Mouse (Mus musculus): ENCODE data around the gene Kcnn1.
"Not testable (repeated sequence)": the region's sequence is repeated elsewhere in the genome, so short reads cannot be mapped to it uniquely, and the experiment has no call there.

Kcnn1 gene

DNA sequence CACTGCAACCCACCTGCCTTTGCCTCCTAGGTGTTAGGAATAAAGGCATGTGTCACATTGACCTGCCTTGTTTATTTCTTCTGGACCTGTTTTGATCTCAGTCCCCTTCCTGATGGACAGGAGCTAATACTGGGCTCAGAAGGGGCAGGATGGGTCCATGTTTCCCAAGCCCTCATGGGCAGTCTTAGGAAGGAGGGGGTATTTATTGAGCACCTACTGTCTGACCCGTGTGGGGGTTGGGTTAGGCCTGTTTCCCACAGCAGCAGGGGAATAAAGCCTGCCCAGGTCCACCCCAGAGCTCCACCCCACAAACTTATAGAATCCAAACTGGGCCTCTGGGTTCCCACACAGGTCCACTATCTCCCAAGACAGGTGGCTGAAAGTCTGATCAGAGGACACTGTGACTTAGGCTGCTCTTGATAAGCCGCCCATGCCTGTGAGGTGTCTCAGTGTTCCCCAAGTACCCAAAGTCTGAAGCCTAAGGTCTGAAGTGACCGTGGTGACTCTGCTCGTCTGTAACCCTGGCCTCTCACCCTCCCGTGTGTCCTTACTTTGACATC is 19.8 kb downstream of the Kcnn1 start:
- DNase-seq (ENCODE audit: low spot score in 2 of 2) = no peak

DNA sequence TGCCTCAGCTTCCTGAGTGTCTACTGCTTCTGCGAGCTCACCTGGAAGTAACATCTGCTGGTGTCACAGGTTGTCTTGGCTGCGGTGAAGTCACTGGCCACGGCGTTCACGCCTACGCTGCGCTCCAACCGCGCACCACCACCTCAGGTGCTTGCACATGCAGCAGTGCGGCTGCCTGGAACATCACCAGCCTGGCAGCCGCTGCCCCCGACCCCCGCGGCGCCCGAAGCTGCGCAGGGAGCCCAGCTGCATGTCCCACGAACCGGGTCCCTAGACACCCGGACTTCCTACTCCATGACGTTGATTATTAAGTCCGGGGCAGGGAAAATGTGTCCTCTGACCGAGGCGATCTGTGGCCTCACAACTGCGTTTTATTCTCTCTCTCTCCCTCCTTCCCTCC is 20.6 kb downstream of the Kcnn1 start:
- no peak for DNase-seq (ENCODE audit: low spot score in 2 of 2)

DNA sequence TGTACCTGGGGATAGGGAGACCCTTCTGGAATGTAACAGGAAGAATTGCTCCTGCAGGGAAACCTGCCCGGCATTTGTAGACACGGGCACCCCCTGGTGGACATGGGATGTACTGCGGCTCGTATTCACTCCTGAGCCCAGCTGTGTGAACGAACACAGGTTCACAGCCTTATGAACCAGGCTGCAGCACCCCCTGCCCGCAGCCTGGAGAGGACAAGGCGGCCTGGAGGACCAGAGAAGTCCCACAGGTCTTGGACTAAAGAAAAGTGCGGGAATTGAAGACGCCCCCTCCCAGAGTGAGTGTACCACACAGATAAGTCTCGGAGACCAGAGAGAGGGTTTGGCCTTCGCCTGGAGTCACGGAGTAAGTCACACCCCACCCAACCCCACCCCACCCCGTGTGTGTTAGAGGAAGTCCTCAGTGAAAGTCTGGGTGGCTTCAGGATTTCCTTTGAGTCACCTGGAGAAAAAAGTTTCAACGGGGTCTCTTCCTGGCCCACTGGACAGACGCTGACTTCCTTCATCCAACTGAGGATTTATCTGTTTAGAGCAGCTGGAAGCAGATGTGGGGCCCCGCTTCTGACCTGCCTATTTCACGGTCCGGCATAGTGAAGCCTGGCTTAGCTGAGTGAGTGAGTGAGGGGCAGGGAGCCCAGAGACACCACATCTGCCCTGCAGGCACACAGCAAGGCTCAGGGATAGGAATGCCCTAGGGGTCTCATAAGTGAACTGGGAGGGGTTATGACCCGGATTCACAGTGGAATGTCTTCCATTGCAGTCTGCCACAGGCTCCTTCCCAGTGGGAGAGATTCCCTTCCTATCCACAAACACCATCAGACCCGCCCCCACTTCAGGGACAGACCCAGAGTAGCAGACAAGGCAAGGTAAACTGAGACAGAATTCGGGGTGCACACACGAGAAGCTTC is 21.6 kb downstream of the Kcnn1 start:
- peak; percentile 89 to 91 for DNase-seq (ENCODE audit: low spot score in 2 of 2)

GRCm38 (mm10) chr8:70840590-70840989 is 22.5 kb downstream of the Kcnn1 start:
- DNase-seq (ENCODE audit: low spot score in 2 of 2) = no peak

DNA sequence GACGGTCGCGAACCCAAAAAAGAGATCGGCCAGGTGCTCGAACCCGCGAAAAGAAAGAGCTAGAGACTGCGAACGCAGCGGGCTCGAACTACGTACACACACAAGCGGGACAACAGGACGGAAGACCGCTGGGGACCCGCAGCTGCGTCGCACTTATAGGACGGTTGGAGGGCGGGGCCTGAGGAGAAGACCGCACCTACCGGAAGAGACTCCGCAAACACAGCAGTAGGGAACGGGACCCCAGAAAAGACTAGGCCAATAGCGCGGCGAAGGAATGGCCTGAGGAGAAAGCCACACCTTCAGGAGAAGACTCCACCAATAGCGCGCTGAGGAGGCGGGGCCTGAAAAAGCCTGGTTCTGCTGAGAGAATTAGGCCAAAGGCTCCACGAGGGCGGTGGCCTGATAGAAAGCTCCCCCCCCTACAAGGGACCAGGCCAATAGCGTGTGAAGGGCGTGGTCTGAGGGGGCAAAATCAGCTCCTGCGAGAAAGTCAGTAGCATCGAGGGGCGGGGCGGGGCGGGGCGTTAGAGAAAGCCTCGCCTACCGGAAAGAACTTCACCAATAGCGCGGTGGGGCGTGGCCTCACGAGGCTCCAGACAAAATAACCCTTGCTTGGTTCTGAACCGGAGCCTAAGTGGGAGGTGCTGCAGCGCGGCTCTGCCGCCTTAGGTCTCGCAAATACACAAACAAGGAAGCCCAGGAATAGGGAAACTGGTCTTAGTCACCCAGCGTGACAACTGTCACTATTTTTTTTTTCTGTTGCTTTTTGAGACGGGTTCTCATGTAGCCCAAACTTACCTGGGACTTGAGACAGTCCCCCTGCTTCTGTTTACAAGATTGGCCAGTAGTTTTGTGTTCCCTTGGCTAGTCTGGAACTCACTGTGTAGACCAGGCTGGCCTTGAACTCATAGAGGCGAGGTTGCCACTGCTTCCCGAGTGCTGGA is 23.4 kb downstream of the Kcnn1 start, which contains the start of gene Arrdc2:
TSS of gene Arrdc2 (minus strand) at position 313 of the 944 bp plus-strand sequence.
- peak; percentile 99 to 100 for DNase-seq (ENCODE audit: low spot score in 2 of 2)

DNA sequence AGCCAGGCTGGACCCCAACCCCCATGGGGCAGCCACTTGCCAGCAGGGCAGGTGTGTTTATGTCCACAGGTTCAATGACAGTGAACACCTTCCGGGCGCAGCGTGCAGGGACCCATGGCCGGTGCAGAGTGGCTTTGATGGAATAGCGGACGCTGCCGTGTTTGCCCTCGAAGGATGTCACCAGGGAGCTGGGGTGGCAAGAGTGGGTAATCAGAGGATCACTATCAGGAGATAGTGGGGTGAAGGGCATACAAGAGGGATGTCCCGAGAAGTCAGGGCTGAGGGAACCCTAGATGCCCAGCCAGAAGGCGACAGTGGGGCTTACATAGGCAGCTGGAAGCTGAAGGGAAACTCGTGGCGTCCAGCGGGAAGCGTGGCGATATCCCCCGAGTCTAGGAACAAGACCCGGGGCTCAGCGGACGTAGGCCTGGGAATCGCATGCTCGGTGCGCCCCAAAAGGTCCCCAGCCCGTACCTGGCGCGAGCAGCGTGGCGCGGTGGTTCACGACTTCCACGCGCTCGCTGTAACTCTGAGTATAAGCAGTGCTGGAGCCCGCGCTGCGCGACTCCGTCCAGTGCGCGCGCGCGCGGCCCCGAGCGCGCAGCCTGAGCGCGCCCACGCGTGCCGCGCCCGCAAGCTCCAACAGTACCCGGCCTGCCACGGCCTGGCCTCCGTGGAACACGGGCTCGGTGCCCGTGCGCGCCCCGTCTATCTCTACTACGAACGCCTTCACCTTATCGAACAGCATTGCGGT is 24.2 kb downstream of the Kcnn1 start:
- DNase-seq (ENCODE audit: low spot score in 2 of 2) = peak in 1 of 2 experiments; percentile 56

GRCm38 (mm10) chr8:70836666-70837065 is 26.4 kb downstream of the Kcnn1 start:
- peak in 1 of 2 experiments; percentile 69 for DNase-seq (ENCODE audit: low spot score in 2 of 2)

- no peak for DNase-seq (ENCODE audit: low spot score in 2 of 2)
Measured at GRCm38 (mm10) chr8:70834071-70834470, 29.0 kb downstream of the Kcnn1 start.

- DNase-seq (ENCODE audit: low spot score in 2 of 2) = peak in 1 of 2 experiments; percentile 65
Measured at GRCm38 (mm10) chr8:70833520-70833919, 29.5 kb downstream of the Kcnn1 start.

GRCm38 (mm10) chr8:70833018-70833482 is 30.0 kb downstream of the Kcnn1 start:
- DNase-seq (ENCODE audit: low spot score in 2 of 2) = no peak

DNA sequence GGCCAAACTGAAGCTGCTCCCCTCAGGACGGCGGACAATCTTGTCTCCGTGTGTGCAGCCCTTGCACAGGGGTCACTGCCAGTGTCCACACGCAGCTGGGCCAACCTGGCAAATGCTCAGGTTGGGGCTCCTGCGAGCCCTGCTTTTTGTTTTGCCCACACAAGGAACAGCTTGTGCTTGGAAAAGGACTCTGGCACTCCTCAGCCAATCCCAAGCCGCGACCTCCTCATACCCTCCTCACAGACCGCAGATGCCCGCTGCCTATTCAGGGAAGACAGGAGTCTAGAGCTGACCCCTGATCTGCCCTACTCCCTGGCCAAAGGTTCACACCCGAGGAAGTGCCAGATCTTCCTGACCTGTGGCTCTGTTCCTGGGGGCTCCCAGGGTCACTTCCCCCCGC is 30.7 kb downstream of the Kcnn1 start:
- no peak for DNase-seq (ENCODE audit: low spot score in 2 of 2)

DNA sequence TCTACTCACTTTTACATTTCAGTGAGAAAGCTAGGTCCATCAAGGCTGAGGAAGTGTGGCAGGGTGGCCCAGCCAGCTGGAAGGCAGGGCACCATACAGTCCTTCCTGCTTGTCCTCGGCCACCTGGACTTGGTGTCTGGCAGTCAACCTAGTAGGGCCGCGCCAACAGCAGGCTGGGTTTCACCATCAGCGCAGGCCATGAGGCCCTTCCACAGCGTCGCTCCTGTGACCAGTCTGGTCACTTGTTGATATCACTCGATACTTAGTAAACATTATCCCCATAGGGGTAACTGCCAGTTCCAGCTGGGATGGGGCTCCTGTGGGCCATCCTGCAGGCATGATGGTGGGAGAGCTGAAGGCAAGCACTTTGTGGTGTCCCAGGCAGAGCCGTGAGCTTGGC is 31.5 kb downstream of the Kcnn1 start:
- no peak for DNase-seq (ENCODE audit: low spot score in 2 of 2)

DNA sequence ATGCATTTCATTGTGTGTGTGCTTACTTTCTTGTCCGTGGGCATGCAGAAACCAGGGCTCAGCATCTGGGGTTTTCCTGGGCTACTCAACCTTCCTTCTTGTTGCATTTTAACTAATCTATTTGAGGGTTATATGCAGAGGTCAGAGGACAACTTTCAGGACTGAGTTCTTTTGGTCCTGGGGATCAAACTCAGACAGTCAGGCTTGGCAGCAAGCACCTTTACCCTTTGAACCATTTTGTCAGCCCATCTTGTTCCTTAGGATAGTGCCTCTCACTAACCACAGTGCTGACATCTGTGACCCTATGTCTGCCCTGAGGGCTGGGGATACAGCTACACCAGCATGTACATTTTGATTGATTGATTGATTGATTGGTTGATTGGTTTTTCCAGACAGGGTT is 35.3 kb downstream of the Kcnn1 start:
- DNase-seq (ENCODE audit: low spot score in 2 of 2) = no peak

DNA sequence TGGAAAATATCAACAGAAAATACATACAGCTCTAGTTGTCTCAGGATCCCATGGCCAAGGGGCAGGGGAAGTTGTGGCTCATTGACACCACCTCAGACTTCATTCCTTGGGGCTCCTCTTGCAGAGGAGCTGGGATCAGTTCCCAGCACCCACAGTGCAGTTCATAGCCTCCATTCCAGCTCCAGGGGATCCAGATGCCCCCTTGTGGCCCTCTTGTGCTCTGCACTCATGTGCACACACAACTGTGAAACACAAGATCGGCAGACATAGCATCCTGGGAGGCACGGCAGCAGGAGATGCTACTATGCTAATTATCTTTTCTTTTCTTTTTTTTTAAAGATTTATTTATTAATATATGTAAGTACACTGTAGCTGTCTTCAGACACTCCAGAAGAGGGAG is 36.0 kb downstream of the Kcnn1 start:
- DNase-seq (ENCODE audit: low spot score in 2 of 2) = no peak

- DNase-seq (ENCODE audit: low spot score in 2 of 2) = no peak
Measured at GRCm38 (mm10) chr8:70825816-70826215, 37.2 kb downstream of the Kcnn1 start.

- DNase-seq (ENCODE audit: low spot score in 2 of 2) = no peak
Measured at GRCm38 (mm10) chr8:70823802-70824201, 39.3 kb downstream of the Kcnn1 start.

DNA sequence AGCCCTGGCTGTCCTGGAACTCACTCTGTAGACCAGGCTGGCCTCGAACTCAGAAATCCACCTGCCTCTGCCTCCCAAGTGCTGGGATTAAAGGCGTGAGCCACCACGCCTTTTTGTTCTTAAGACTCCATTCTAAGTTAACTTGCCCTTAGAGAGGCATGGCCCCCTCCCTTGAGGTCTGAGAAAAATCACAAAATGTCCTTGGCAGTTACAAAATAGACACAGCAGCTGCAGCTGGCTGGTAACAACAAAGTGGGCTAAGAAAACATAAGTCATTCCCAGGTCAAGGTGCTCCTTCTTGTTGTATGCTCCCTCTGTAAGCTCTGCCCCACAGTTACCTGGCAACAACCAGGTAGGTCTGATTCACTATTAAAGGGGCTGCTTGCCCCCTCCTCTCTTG is 40.5 kb downstream of the Kcnn1 start:
- not testable (repeated sequence) for DNase-seq (ENCODE audit: low spot score in 2 of 2)

GRCm38 (mm10) chr8:70821992-70822391 is 41.1 kb downstream of the Kcnn1 start:
- DNase-seq (ENCODE audit: low spot score in 2 of 2) = peak in 1 of 2 experiments; percentile 50

GRCm38 (mm10) chr8:70821399-70821962 is 41.6 kb downstream of the Kcnn1 start:
- DNase-seq (ENCODE audit: low spot score in 2 of 2) = peak; percentile 50 to 67

DNA sequence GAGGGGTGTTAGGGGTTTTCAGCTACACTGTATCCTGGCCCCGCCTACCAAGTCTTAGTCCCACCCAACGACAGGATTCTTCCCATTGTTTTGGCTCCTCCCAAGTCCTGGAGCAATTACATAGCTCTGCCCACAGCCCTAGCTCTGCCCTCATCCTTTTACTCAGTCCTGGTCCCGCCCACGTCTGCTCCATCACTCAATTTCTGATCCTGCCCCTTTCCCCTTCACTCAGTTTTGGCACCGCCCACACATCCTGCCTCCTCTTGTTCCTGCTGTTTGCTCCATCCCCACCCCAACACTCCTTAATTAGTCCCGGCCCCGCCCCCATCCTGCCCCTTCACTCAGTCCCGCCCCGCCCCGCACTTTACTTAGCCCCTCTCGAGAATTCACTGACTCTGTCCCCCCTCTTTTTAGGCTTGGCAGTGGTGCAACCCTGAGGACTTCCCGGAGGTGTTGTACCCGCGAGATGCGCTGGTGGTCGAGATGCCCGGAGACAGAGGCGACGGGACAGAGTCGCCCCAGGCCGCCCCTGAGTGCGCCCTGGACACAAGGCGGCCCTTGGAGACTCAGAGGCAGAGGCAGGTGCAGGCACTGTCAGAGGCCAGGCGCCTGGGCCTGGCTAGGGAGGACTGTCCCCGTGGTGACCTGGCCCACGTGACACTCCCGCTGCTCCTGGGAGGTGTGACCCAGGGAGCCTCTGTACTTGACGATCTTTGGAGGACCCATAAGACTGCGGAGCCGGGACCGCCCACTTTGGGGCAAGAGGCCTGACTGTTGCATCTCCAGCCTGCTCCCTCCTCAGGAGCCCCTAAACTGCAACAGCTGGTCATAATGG is 42.7 kb downstream of the Kcnn1 start:
- peak in 1 of 2 experiments; percentile 58 for DNase-seq (ENCODE audit: low spot score in 2 of 2)

All from right cerebral cortex, postnatal 10 days (tissue).